Mouse (Mus musculus): ENCODE results near the gene Abhd16a. TPM values are rescaled to one million over a fixed set of nuclear protein-coding genes. Genes with fewer than 3 reads are reported as not detected.
A peak's percentile ranks its signal among the peaks of the same experiment; 100 is the strongest.

The Abhd16a gene
- polyA plus RNA-seq, 1 experiment from 2014 or later: 47.4 TPM

DNA sequence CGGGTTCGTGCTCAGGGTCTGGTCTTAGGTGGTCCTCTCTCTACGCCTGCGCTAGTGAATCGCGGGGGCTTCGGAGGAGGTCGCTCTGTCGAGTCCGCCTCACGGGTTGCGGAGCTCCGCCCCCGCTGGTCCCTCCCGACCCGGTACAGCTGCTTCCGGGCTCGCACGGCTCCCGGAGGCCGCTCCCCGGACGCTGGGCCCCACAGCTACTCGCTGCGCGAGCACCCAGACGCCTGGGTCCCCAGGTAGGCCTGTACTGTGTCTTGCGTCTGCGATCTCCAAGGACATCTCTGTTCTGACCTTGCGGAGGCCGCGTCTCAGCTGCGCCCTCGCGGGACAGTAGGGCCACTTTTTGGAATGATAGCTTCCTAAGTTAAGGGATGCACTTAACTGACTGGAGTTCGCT lies 37.1 kb downstream of the Abhd16a start, which contains the start of gene D17H6S53E:
D17H6S53E (plus strand) TSS at position 168 of the 406 bp plus-strand sequence.
- Histone ChIP-seq H3K4me1 (ENCODE audit: control insufficient read depth, insufficient read depth, low read length) (peaks cover 17% of the 10 kb centered on the region), H3K4me2 (peak within 1 kb of the TSS; percentile 91), H3K36me3 (ENCODE audit: control insufficient read depth, insufficient read depth, low read length) (peaks cover 2% of the 10 kb centered on the region), H3K9ac (ENCODE audit: low read depth, low read length) (peak within 1 kb of the TSS; percentile 89), H3K4me3 (ENCODE audit: low read depth, low read length) (peak within 1 kb of the TSS; percentile 69), H3K27me3 (ENCODE audit: control insufficient read depth, insufficient read depth, low read length) (no peaks in the 10 kb centered on the region), H3K9me3 (replicated peaks; ENCODE audit: control insufficient read depth, low read length) (no peaks in the 10 kb centered on the region), H3K27ac (ENCODE audit: low read depth, low read length) (peak within 1 kb of the TSS; percentile 80)
- WGBS (ENCODE audit: insufficient replicate concordance): under 1% methylated on average over 36 of the region's 36 CpGs
- ATAC-seq (replicated peaks; ENCODE audit: insufficient number of reproducible peaks, low FRiP score, low TSS enrichment): peak; percentile 59

GRCm38 (mm10) chr17:35127017-35127416 lies 38.0 kb downstream of the Abhd16a start:
- Histone ChIP-seq H3K27me3 (ENCODE audit: control insufficient read depth, insufficient read depth, low read length) (no peaks in the 10 kb centered on the region), H3K4me3 (ENCODE audit: low read depth, low read length) (peak overlapping the region; percentile 69), H3K27ac (ENCODE audit: low read depth, low read length) (peak overlapping the region; percentile 80), H3K9ac (ENCODE audit: low read depth, low read length) (peak overlapping the region; percentile 89), H3K36me3 (ENCODE audit: control insufficient read depth, insufficient read depth, low read length) (peaks cover 2% of the 10 kb centered on the region), H3K4me1 (ENCODE audit: control insufficient read depth, insufficient read depth, low read length) (peaks cover 17% of the 10 kb centered on the region), H3K9me3 (replicated peaks; ENCODE audit: control insufficient read depth, low read length) (no peaks in the 10 kb centered on the region), H3K4me2 (peak overlapping the region; percentile 91)
- 64% methylated on average over 13 of the region's 13 CpGs for WGBS (ENCODE audit: insufficient replicate concordance)
- no peak for ATAC-seq (replicated peaks; ENCODE audit: insufficient number of reproducible peaks, low FRiP score, low TSS enrichment)

- whole genome bisulfite sequencing (ENCODE audit: insufficient replicate concordance): 67% methylated on average over 11 of the region's 11 CpGs
- ATAC-seq (replicated peaks; ENCODE audit: insufficient number of reproducible peaks, low FRiP score, low TSS enrichment): no peak
Observed at GRCm38 (mm10) chr17:35128996-35129395, 39.9 kb downstream of the Abhd16a start.

GRCm38 (mm10) chr17:35131038-35131437 lies 42.0 kb downstream of the Abhd16a start:
- no peaks in the 10 kb centered on the region for H3K9me3 ChIP-seq (replicated peaks; ENCODE audit: control insufficient read depth, low read length)
- WGBS (ENCODE audit: insufficient replicate concordance): 78% methylated on average over 8 of the region's 8 CpGs
- H3K36me3 ChIP-seq (ENCODE audit: control insufficient read depth, insufficient read depth, low read length): peaks cover 2% of the 10 kb centered on the region
- peaks cover 10% of the 10 kb centered on the region for H3K4me1 ChIP-seq (ENCODE audit: control insufficient read depth, insufficient read depth, low read length)
- H3K27me3 ChIP-seq (ENCODE audit: control insufficient read depth, insufficient read depth, low read length): no peaks in the 10 kb centered on the region
- no peak overlapping the region for H3K9ac ChIP-seq (ENCODE audit: low read depth, low read length)
- H3K27ac ChIP-seq (ENCODE audit: low read depth, low read length): no peak overlapping the region
- no peak overlapping the region for H3K4me2 ChIP-seq
- no peak for ATAC-seq (replicated peaks; ENCODE audit: insufficient number of reproducible peaks, low FRiP score, low TSS enrichment)
- H3K4me3 ChIP-seq (ENCODE audit: low read depth, low read length): no peak overlapping the region

More at GRCm38 (mm10) chr17:35128996-35129395, 39.9 kb downstream of the Abhd16a start:
- peaks cover 17% of the 10 kb centered on the region for H3K4me1 ChIP-seq (ENCODE audit: control insufficient read depth, insufficient read depth, low read length)
- H3K27me3 ChIP-seq (ENCODE audit: control insufficient read depth, insufficient read depth, low read length): no peaks in the 10 kb centered on the region
- H3K36me3 ChIP-seq (ENCODE audit: control insufficient read depth, insufficient read depth, low read length): peaks cover 2% of the 10 kb centered on the region
- no peak overlapping the region for H3K9ac ChIP-seq (ENCODE audit: low read depth, low read length)
- H3K4me2 ChIP-seq: no peak overlapping the region
- no peaks in the 10 kb centered on the region for H3K9me3 ChIP-seq (replicated peaks; ENCODE audit: control insufficient read depth, low read length)
- no peak overlapping the region for H3K27ac ChIP-seq (ENCODE audit: low read depth, low read length)
- H3K4me3 ChIP-seq (ENCODE audit: low read depth, low read length): no peak overlapping the region

GRCm38 (mm10) chr17:35131500-35132173 lies 42.6 kb downstream of the Abhd16a start, which contains the start of gene Apom:
Gene Apom, minus strand, starts transcription at chr17:35132050.
- Histone ChIP-seq H3K4me1 (ENCODE audit: control insufficient read depth, insufficient read depth, low read length) (peaks cover 15% of the 10 kb centered on the region), H3K9ac (ENCODE audit: low read depth, low read length) (no peak within 1 kb of the TSS), H3K4me3 (ENCODE audit: low read depth, low read length) (no peak within 1 kb of the TSS), H3K9me3 (replicated peaks; ENCODE audit: control insufficient read depth, low read length) (no peaks in the 10 kb centered on the region), H3K27ac (ENCODE audit: low read depth, low read length) (no peak within 1 kb of the TSS), H3K27me3 (ENCODE audit: control insufficient read depth, insufficient read depth, low read length) (no peaks in the 10 kb centered on the region), H3K36me3 (ENCODE audit: control insufficient read depth, insufficient read depth, low read length) (peaks cover 2% of the 10 kb centered on the region), H3K4me2 (no peak within 1 kb of the TSS)
- ATAC-seq (replicated peaks; ENCODE audit: insufficient number of reproducible peaks, low FRiP score, low TSS enrichment): no peak
- WGBS (ENCODE audit: insufficient replicate concordance): 80% methylated on average over 15 of the region's 15 CpGs

- Histone ChIP-seq H3K4me3 (ENCODE audit: low read depth, low read length) (no peak overlapping the region), H3K4me1 (ENCODE audit: control insufficient read depth, insufficient read depth, low read length) (peaks cover 13% of the 10 kb centered on the region), H3K9me3 (replicated peaks; ENCODE audit: control insufficient read depth, low read length) (no peaks in the 10 kb centered on the region), H3K36me3 (ENCODE audit: control insufficient read depth, insufficient read depth, low read length) (peaks cover 2% of the 10 kb centered on the region), H3K4me2 (no peak overlapping the region), H3K27me3 (ENCODE audit: control insufficient read depth, insufficient read depth, low read length) (no peaks in the 10 kb centered on the region), H3K27ac (ENCODE audit: low read depth, low read length) (no peak overlapping the region), H3K9ac (ENCODE audit: low read depth, low read length) (no peak overlapping the region)
- no peak for ATAC-seq (replicated peaks; ENCODE audit: insufficient number of reproducible peaks, low FRiP score, low TSS enrichment)
- 71% methylated on average over 3 of the region's 3 CpGs for WGBS (ENCODE audit: insufficient replicate concordance)
Observed at GRCm38 (mm10) chr17:35132174-35132560, 43.1 kb downstream of the Abhd16a start.

DNA sequence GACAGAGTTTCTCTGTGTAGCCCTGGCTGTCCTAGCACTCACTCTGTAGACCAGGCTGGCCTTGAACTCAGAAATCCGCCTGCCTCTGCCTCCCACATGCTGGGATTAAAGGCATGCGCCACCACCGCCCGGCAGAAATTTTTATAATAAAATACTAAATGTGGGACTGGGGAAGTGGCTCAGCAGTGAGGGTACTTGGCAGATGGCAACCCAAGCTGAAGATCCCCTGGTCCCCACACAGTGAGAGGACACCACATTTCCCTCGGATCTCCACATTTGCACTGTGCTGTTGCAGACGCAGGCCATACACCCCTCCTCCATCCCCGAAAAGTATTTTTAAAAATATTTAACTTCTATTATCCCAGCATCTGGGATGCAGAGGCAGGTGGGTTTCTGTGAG lies 44.5 kb downstream of the Abhd16a start:
- no peaks in the 10 kb centered on the region for H3K9me3 ChIP-seq (replicated peaks; ENCODE audit: control insufficient read depth, low read length)
- no peak overlapping the region for H3K4me2 ChIP-seq
- peaks cover 9% of the 10 kb centered on the region; the same call in 1 of the 2 replicates for H3K4me1 ChIP-seq (ENCODE audit: control insufficient read depth, insufficient read depth, low read length)
- peak overlapping the region; percentile 0; the same call in 1 of the 2 replicates for H3K4me3 ChIP-seq (ENCODE audit: low read depth, low read length)
- H3K27me3 ChIP-seq (ENCODE audit: control insufficient read depth, insufficient read depth, low read length): no peaks in the 10 kb centered on the region
- no peak overlapping the region for H3K27ac ChIP-seq (ENCODE audit: low read depth, low read length)
- peaks cover 3% of the 10 kb centered on the region for H3K36me3 ChIP-seq (ENCODE audit: control insufficient read depth, insufficient read depth, low read length)
- no peak for ATAC-seq (replicated peaks; ENCODE audit: insufficient number of reproducible peaks, low FRiP score, low TSS enrichment)
- 93% methylated on average over 7 of the region's 7 CpGs for WGBS (ENCODE audit: insufficient replicate concordance)
- no peak overlapping the region for H3K9ac ChIP-seq (ENCODE audit: low read depth, low read length)

DNA sequence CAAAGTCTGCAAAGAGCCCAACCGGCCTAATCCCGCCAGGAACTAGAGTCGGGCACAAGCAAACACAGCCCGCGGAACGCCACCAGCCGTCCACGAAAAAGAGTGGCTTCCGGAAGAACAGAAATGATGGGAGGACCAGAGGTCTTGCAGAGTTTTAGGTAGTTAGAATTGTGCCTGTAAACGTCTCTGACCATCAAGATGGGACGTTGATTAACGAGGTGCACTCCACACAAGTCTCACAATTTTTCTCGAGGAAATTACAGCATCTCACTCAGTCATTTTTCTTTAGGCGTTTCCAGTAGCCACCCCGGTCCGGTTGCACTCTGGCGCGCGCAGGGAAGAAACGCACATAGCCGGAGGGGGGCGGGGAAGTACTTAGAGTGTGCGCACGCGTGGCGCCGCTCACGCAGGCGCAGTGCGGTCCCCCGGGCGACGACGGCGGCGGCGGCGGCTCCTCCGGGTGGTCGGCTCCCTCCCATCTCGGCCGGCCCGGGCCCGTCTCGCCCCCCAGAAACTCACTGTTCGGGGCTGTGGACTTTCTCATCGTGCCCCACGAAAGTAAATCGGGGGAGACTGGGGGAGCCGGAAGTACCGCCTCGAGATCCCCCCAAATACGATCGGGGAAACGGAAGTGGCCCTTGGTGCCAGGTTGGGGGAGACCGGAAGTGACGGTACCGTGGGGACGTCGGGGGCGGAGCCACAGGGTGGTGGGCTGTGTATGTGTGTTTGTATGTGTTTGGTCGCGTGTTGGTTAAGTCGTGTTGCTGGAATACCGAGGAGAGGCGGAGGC lies 45.9 kb downstream of the Abhd16a start, which contains the start of gene Bag6:
Bag6 (plus strand) TSS at position 378 of the 790 bp plus-strand sequence.
- H3K36me3 ChIP-seq (ENCODE audit: control insufficient read depth, insufficient read depth, low read length): peaks cover 18% of the 10 kb centered on the region
- peak within 1 kb of the TSS; percentile 76 for H3K4me3 ChIP-seq (ENCODE audit: low read depth, low read length)
- peak; percentile 90 for ATAC-seq (replicated peaks; ENCODE audit: insufficient number of reproducible peaks, low FRiP score, low TSS enrichment)
- no peaks in the 10 kb centered on the region for H3K9me3 ChIP-seq (replicated peaks; ENCODE audit: control insufficient read depth, low read length)
- H3K27ac ChIP-seq (ENCODE audit: low read depth, low read length): peak within 1 kb of the TSS; percentile 96
- WGBS (ENCODE audit: insufficient replicate concordance): under 1% methylated on average over 66 of the region's 66 CpGs
- H3K4me1 ChIP-seq (ENCODE audit: control insufficient read depth, insufficient read depth, low read length): peaks cover 9% of the 10 kb centered on the region; the same call in 1 of the 2 replicates
- no peaks in the 10 kb centered on the region for H3K27me3 ChIP-seq (ENCODE audit: control insufficient read depth, insufficient read depth, low read length)
- peak within 1 kb of the TSS; percentile 94 for H3K4me2 ChIP-seq
- H3K9ac ChIP-seq (ENCODE audit: low read depth, low read length): peak within 1 kb of the TSS; percentile 91

Measured in heart, embryonic 11.5 days (tissue).